Mouse (Mus musculus): ENCODE results near the gene Rbfox3.

Rbfox3 gene

DNA sequence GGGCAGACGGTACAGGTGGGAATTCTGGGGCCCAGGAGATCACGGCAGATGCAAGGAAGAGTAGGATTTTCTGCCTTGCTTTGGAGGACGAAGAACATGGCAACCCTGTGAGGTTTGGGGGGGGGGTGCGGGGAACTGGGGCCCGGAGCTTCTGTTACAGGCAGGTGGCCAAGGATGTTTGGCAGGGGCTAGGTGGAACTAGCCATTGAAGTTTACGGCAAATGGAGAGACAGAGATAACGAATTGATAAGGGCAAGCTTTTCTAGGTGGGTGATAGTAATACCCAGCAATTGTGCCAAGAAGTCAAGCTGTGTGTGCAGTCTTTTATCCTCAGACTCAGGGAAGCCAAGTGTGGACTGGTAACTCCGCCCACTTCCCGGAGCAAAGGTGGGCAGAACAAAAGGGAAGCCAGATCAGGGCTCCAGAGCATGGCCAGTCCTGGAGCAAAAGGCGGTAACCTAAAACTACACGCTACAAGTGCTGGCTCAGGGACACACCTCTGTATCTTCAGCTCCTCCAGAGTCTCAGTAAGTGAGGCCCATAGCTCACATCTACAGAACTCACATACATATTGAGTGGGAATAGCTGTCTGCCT is 443.9 kb downstream of the Rbfox3 start:
- DNase-seq: no peak

- DNase-seq: no peak
These were observed 451.1 kb downstream of the Rbfox3 start for GRCm38 (mm10) chr11:118460280-118460679.

GRCm38 (mm10) chr11:118459536-118459935 is 451.9 kb downstream of the Rbfox3 start:
- DNase-seq: no peak

- DNase-seq: no peak
These were observed 452.3 kb downstream of the Rbfox3 start for GRCm38 (mm10) chr11:118459051-118459450.

DNA sequence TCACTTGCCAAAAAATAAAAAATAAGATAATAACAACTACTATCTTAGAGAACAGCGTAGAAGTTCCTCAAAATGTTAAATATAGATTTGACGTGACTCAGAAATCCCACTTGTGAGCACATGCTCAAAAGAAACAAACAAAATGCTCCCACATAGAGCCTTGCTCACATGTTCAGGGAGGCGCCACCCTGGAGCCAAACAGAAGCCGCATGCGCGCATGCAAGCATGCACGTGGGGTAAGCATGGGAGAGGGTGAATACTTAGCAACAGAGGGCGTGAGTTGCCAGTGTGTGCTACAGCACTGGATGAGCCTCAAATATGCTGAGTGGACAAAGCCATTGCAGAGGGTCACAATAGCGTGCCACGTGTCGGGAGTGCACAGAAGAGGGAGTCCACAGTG is 454.5 kb downstream of the Rbfox3 start:
- no peak for DNase-seq

DNA sequence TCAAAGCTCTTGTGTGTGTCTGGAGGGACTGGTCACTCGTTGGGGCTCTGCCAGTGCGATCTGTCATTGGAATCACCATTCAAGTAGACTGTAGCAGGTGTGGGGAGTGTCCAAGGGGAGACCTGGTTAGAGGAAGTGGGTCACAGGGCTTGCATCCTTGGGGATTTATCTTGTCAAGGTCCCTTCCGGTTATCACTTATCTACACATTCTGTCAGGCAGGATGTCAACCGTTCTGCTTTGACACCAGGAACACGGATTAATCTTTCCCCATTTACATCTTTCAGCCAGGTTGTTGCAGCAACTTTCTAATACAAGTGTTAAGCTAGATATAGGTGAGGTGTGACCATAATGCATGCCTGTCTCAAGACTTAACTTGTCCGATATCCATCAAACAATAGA is 455.6 kb downstream of the Rbfox3 start:
- DNase-seq: no peak

DNA sequence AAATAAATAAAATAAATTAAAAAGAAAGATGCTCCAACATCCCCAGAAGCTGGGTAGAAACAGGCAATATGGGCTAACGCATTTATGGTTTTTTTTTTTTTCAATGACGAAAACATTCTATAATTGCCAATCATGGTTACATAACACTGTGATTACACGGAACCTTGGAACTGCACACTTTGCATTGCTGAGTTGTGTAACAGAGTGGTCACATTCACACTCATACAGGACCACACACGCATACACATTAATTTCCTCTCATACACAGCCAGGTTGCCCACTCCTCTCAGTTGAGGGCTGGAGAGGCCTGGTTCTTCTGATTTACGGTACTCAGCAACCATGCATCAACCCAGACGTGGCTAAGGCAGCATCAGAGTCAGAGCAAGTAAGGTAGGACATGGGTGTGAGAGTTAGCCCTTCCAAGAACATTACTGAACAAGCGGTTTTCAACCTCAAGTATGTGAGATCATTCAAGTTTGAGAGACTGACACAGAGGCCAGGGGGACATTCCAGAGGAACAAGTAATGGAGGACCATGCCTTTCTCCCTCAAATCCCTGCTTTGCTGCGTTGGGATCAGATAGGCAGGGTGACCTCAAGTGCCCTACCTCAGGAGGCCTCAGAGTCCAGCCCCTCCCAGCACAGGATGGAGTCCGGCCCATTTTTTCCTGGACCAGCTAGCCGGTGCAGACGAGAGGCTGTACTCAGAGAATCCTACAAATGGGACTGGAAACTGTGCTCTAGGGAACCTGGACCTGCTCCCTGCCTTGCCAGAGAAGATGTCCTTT is 457.3 kb downstream of the Rbfox3 start:
- no peak for DNase-seq

GRCm38 (mm10) chr11:118452955-118453354 is 458.4 kb downstream of the Rbfox3 start:
- no peak for DNase-seq

DNA sequence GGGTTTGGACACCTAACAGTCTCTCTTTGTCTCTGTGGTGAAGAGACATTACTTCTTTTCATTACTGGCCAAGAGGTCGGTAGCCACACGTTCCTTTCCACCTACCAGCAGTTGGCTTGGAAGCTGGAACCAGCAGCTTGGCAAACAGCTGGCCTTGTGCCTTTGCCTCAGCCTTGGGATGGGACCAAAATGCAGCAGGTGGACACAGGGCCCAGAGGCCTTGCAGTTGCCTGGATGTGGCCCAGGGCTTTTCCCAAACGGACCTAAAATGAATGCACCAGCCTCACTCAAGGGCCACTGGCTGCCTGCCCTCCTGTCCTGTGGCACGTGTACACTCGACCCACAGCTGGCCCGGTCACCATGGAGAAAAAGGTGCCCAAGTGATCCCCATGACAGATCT is 460.2 kb downstream of the Rbfox3 start:
- DNase-seq: no peak

DNA sequence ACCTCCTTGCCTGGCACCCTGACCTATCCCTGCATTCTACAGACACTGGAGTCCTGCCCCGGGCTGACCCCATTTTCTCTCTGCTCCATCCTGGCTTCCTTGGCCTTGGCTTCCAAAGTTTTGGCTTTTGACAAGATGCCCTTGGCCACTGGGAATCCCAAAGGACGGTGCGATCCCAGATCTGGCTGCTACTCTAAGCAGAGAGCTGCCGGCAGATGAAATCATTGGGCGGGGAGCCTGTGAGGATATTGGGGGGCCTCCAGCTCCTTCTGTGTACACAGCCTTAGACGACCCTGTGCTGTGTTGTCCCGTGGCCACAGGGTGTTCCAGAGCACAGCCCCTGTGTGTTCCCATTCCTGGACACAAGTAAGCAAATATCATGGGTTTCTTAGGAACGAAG is 463.0 kb downstream of the Rbfox3 start:
- DNase-seq: no peak

- no peak for DNase-seq
These were observed 464.1 kb downstream of the Rbfox3 start for GRCm38 (mm10) chr11:118447346-118447745.

- peak; percentile 71 for DNase-seq
These were observed 465.6 kb downstream of the Rbfox3 start for GRCm38 (mm10) chr11:118445843-118446242.

GRCm38 (mm10) chr11:118443201-118443970 is 468.0 kb downstream of the Rbfox3 start:
- peak; percentile 80 for DNase-seq

DNA sequence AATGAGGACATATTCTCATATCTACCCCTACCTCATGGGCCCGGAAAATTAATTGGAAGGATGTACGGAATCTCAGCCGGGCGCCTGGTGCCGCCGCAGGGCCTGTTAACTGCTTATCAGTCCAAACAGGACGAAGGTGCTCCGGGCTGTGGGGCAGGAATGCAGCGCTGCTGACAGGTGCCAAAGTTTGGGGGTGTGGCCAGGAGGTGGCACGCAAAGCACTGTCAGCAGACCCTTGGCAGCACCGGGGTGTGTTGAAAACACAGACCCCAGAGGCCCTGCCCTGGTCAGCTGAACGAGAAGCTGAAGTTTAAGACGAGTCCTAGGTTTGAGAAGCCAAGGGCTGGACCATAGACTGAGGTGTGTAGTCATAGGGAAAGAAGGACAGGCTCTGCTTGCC is 468.7 kb downstream of the Rbfox3 start:
- no peak for DNase-seq
